ENCODE assay signal across 8 mouse cellular contexts in the genomic region with DNA sequence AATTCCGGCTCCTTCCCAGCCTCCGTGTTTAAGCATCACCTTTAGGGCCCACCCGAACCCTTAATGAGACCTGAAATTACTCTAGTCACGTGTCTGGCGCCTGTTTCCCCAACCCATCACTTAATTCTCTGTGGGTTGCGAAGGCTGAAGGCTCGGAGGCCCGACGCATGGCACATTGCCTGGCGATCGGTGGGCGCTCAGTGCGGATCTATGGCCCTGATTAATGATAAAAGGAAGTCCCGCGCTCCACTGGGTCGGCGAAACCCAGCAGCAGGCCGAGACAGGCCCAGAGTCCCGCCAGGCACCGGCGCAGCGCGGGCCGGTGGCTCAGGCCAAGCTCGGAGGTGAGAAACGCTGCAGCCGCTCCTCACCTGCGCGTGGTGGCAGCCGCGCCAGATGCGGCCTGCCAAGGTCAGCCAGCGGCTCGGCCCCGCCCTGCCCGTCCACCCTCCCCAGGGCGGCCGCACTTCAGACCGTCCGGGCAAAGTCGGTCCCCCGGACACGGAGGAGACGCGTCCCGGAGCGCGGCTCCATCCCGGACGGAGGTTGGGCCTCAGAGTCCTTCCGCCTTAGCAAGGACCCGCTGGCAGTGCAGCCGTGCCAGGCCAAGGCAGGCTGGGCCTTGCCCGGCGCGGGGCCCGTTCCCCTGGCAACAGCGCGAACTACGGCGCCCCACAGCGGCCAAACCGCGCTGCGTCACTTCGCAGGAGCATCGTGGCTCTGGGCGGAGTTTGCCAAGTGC. TPM values are rescaled to one million over a fixed set of nuclear protein-coding genes. Genes with fewer than 3 reads are reported as not detected.
A peak's percentile ranks its signal among the peaks of the same experiment; 100 is the strongest.
DNase-seq lines count a peak whose midpoint lies in the region; ATAC-seq and TF ChIP-seq lines count a peak whose summit lies in the region.

Gene Zdhhc1 (minus strand): TSS at position 464 of the 742 bp plus-strand sequence.

- H3K4me2 ChIP-seq in forebrain, embryonic 13.5 days, result peak within 1 kb of the TSS; percentile 95
- peak within 1 kb of the TSS; percentile 93 for H3K4me2 ChIP-seq in heart, postnatal 0 days (ENCODE audit: low read depth, low read length)
- peak within 1 kb of the TSS; percentile 88 for H3K4me2 ChIP-seq in liver, embryonic 16.5 days (ENCODE audit: low read depth, low read length)
- peak within 1 kb of the TSS; percentile 96 for H3K4me2 ChIP-seq in neural tube, embryonic 12.5 days (replicated peaks)
- H3K4me2 ChIP-seq in stomach, postnatal 0 days (replicated peaks; ENCODE audit: low read depth), result peak within 1 kb of the TSS; percentile 80

- TF ChIP-seq EP300 in heart, postnatal 0 days (IDR thresholded peaks at IDR 0.05; ENCODE audit: low read depth), result no peak
- no peak for TF ChIP-seq EP300 in stomach, postnatal 0 days (optimal IDR thresholded peaks at IDR 0.05)

- DNase-seq in c-Kit-positive CD71-positive TER-119-positive erythroid progenitor cells, embryonic 14.5 days (ENCODE audit: low spot score), result peak; percentile 64
- peak; percentile 76 for DNase-seq in heart, postnatal 0 days (ENCODE audit: low spot score)
- peak; percentile 93 to 95 for DNase-seq in kidney, postnatal 4 days
- peak; percentile 91 for DNase-seq in stomach, postnatal 0 days (ENCODE audit: low spot score)

- under 1% methylated on average over 63 of the region's 68 CpGs for WGBS in forebrain, embryonic 13.5 days
- WGBS in heart, postnatal 0 days, result 1% methylated on average over 62 of the region's 68 CpGs
- under 1% methylated on average over 66 of the region's 68 CpGs for WGBS in liver, embryonic 16.5 days (ENCODE audit: insufficient replicate concordance)
- WGBS in neural tube, embryonic 12.5 days, result under 1% methylated on average over 68 of the region's 68 CpGs
- under 1% methylated on average over 64 of the region's 68 CpGs for WGBS in stomach, postnatal 0 days

- H3K36me3 ChIP-seq in forebrain, embryonic 13.5 days (ENCODE audit: poor library complexity, severe bottlenecking), result no peaks in the 10 kb centered on the region
- H3K36me3 ChIP-seq in heart, postnatal 0 days (replicated peaks; ENCODE audit: control insufficient read depth, insufficient read depth, low read length), result no peaks in the 10 kb centered on the region
- no peaks in the 10 kb centered on the region for H3K36me3 ChIP-seq in liver, embryonic 16.5 days (ENCODE audit: control insufficient read depth, insufficient read depth)
- H3K36me3 ChIP-seq in neural tube, embryonic 12.5 days, result no peaks in the 10 kb centered on the region
- no peaks in the 10 kb centered on the region for H3K36me3 ChIP-seq in stomach, postnatal 0 days (ENCODE audit: control insufficient read depth, insufficient read depth, low read length)

- peak; percentile 50 for TF ChIP-seq CTCF in heart, postnatal 0 days (IDR thresholded peaks at IDR 0.05; ENCODE audit: low read depth)
- peak; percentile 74 for TF ChIP-seq CTCF in stomach, postnatal 0 days (IDR thresholded peaks at IDR 0.05; ENCODE audit: low read depth)

- no peaks in the 10 kb centered on the region for H3K9me3 ChIP-seq in forebrain, embryonic 13.5 days (replicated peaks)
- H3K9me3 ChIP-seq in heart, postnatal 0 days (replicated peaks; ENCODE audit: control insufficient read depth, low read length), result no peaks in the 10 kb centered on the region
- no peaks in the 10 kb centered on the region for H3K9me3 ChIP-seq in liver, embryonic 16.5 days (replicated peaks; ENCODE audit: control insufficient read depth, low read length)
- no peaks in the 10 kb centered on the region for H3K9me3 ChIP-seq in neural tube, embryonic 12.5 days
- H3K9me3 ChIP-seq in stomach, postnatal 0 days (ENCODE audit: control insufficient read depth, low read length), result no peaks in the 10 kb centered on the region

- peak; percentile 85 for ATAC-seq in CD4-positive, CD25-positive, alpha-beta regulatory T cell, adult 4 months
- peak; percentile 93 for ATAC-seq in forebrain, embryonic 13.5 days
- peak; percentile 90 for ATAC-seq in heart, postnatal 0 days (ENCODE audit: insufficient read depth, low read depth)
- ATAC-seq in liver, embryonic 16.5 days (ENCODE audit: low read depth), result peak; percentile 82
- ATAC-seq in neural tube, embryonic 12.5 days (ENCODE audit: low FRiP score, low read depth), result peak; percentile 88
- peak; percentile 91 for ATAC-seq in stomach, postnatal 0 days (ENCODE audit: low FRiP score, low TSS enrichment)

- H3K4me3 ChIP-seq in forebrain, embryonic 13.5 days, result peak within 1 kb of the TSS; percentile 89
- peak within 1 kb of the TSS; percentile 95 for H3K4me3 ChIP-seq in heart, postnatal 0 days (ENCODE audit: low read depth, low read length)
- peak within 1 kb of the TSS; percentile 77 for H3K4me3 ChIP-seq in liver, embryonic 16.5 days (ENCODE audit: low read depth, low read length)
- peak within 1 kb of the TSS; percentile 80 for H3K4me3 ChIP-seq in neural tube, embryonic 12.5 days
- peak within 1 kb of the TSS; percentile 85 for H3K4me3 ChIP-seq in stomach, postnatal 0 days (ENCODE audit: low read depth, low read length)

- peak within 1 kb of the TSS; percentile 68; the same call in 1 of the 2 replicates for H3K27ac ChIP-seq in forebrain, embryonic 13.5 days
- peak within 1 kb of the TSS; percentile 68 for H3K27ac ChIP-seq in heart, postnatal 0 days (ENCODE audit: low read depth)
- H3K27ac ChIP-seq in liver, embryonic 16.5 days (ENCODE audit: low read length), result no peak within 1 kb of the TSS
- peak within 1 kb of the TSS; percentile 33; the same call in 1 of the 2 replicates for H3K27ac ChIP-seq in neural tube, embryonic 12.5 days
- peak within 1 kb of the TSS; percentile 91 for H3K27ac ChIP-seq in stomach, postnatal 0 days (replicated peaks)

- no peaks in the 10 kb centered on the region for H3K27me3 ChIP-seq in forebrain, embryonic 13.5 days
- no peaks in the 10 kb centered on the region for H3K27me3 ChIP-seq in heart, postnatal 0 days (ENCODE audit: control insufficient read depth, insufficient read depth, low read length)
- no peaks in the 10 kb centered on the region; the same call in none of the 2 replicates for H3K27me3 ChIP-seq in liver, embryonic 16.5 days (ENCODE audit: control insufficient read depth, insufficient read depth, low read depth, low read length)
- H3K27me3 ChIP-seq in neural tube, embryonic 12.5 days (replicated peaks), result no peaks in the 10 kb centered on the region
- H3K27me3 ChIP-seq in stomach, postnatal 0 days (ENCODE audit: control insufficient read depth, insufficient read depth, low read length), result no peaks in the 10 kb centered on the region

- H3K9ac ChIP-seq in forebrain, embryonic 13.5 days, result peak within 1 kb of the TSS; percentile 90
- H3K9ac ChIP-seq in heart, postnatal 0 days (replicated peaks; ENCODE audit: low read depth, low read length), result peak within 1 kb of the TSS; percentile 90
- peak within 1 kb of the TSS; percentile 78 for H3K9ac ChIP-seq in liver, embryonic 16.5 days (ENCODE audit: low read depth, low read length)
- peak within 1 kb of the TSS; percentile 81 for H3K9ac ChIP-seq in neural tube, embryonic 12.5 days
- peak within 1 kb of the TSS; percentile 94 for H3K9ac ChIP-seq in stomach, postnatal 0 days (ENCODE audit: low read length)

- peaks cover 20% of the 10 kb centered on the region for H3K4me1 ChIP-seq in forebrain, embryonic 13.5 days
- peaks cover 11% of the 10 kb centered on the region; the same call in 1 of the 2 replicates for H3K4me1 ChIP-seq in heart, postnatal 0 days (ENCODE audit: control insufficient read depth, insufficient read depth)
- peaks cover 10% of the 10 kb centered on the region for H3K4me1 ChIP-seq in liver, embryonic 16.5 days (ENCODE audit: control insufficient read depth, low read depth, low read length)
- peaks cover 15% of the 10 kb centered on the region for H3K4me1 ChIP-seq in neural tube, embryonic 12.5 days
- no peaks in the 10 kb centered on the region; the same call in 1 of the 2 replicates for H3K4me1 ChIP-seq in stomach, postnatal 0 days (replicated peaks; ENCODE audit: control insufficient read depth, insufficient read depth)

RNA-seq across cellular contexts. Expression of gene Zdhhc1, which starts in this region (rescaled TPM):
- 1 to 10 TPM in 1 of 2 experiments, under 1 TPM in 1; 0.97 to 1.5 TPM for polyA plus RNA-seq in CD4-positive, CD25-positive, alpha-beta regulatory T cell, adult 4 months (2017; shearing (Covaris generic))
- 20.6 and 24.8 TPM in 2 replicates for polyA plus RNA-seq in forebrain, embryonic 13.5 days (2015; fragmentation: Nextera tagmentation; extraction: Ambion mirVana)
- total RNA-seq in heart, postnatal 0 days (2014; rRNA removed; ENCODE audit: low replicate concordance), result 37.8 and 56.2 TPM in 2 replicates
- polyA plus RNA-seq in heart, postnatal 0 days (2015; fragmentation: Nextera tagmentation; extraction: Ambion mirVana), result 19.1 TPM in 2 replicates
- polyA plus RNA-seq in liver, embryonic 16.5 days (2015; fragmentation: Nextera tagmentation; extraction: Ambion mirVana), result 1.6 and 2.2 TPM in 2 replicates
- 29.0 and 30.7 TPM in 2 replicates for polyA plus RNA-seq in neural tube, embryonic 12.5 days (2016; fragmentation: Nextera tagmentation; extraction: Ambion mirVana)
- 15.6 and 17.2 TPM in 2 replicates for polyA plus RNA-seq in stomach, postnatal 0 days (2015; fragmentation: Nextera tagmentation; extraction: Ambion mirVana)
